Mouse (Mus musculus) kidney, embryonic 14.5 days (tissue): Measurements from ENCODE around the gene Gm10803. TPM values are rescaled to one million over a fixed set of nuclear protein-coding genes. Genes with fewer than 3 reads are reported as not detected.

Experiments used
- ATAC-seq: fragments of 200-750 bp; cut with Nextera tagmentation; 2 replicates; pipeline ENCODE4 v1.8.0; 2017; ENCODE audit warnings: moderate number of reproducible peaks, mild to moderate bottlenecking, moderate TSS enrichment, moderate library complexity; ENCODE audit not compliant: low FRiP score, low TSS enrichment
- H3K27ac ChIP-seq: fragments of 300-500 bp; sonication (generic); 2 replicates; pipeline ENCODE4 v1.5.1; 2014; ENCODE audit warnings: low read depth, mild to moderate bottlenecking, low read length, moderate library complexity, mixed read lengths
- H3K27me3 ChIP-seq: fragments of 300-500 bp; sonication (generic); 2 replicates; pipeline ENCODE4 v1.6.1; 2014; ENCODE audit warnings: mild to moderate bottlenecking, low read length; ENCODE audit not compliant: control insufficient read depth, insufficient read depth
- H3K36me3 ChIP-seq: fragments of 300-500 bp; sonication (generic); 2 replicates; pipeline ENCODE4 v1.6.1; 2014; ENCODE audit warnings: low read length, mixed read lengths; ENCODE audit not compliant: control insufficient read depth, insufficient read depth
- H3K4me1 ChIP-seq: fragments of 300-500 bp; sonication (generic); 2 replicates; pipeline ENCODE4 v1.6.1; 2014; ENCODE audit warnings: low read length, mixed read lengths; ENCODE audit not compliant: control insufficient read depth, insufficient read depth
- H3K4me2 ChIP-seq: fragments of 300-500 bp; sonication (generic); replicated peaks from 2 replicates; pipeline ENCODE4 v1.6.1; 2014; ENCODE audit warnings: low read depth, mild to moderate bottlenecking, low read length
- H3K4me3 ChIP-seq: fragments of 300-500 bp; sonication (generic); 2 replicates; pipeline ENCODE4 v1.5.1; 2014; ENCODE audit warnings: mild to moderate bottlenecking, low read length
- H3K9ac ChIP-seq: fragments of 300-500 bp; sonication (generic); 2 replicates; pipeline ENCODE4 v1.6.1; 2014; ENCODE audit warnings: low read depth, mild to moderate bottlenecking, low read length, moderate library complexity
- H3K9me3 ChIP-seq: fragments of 300-500 bp; sonication (generic); 2 replicates; pipeline ENCODE4 v1.6.1; 2016; ENCODE audit warnings: low read length; ENCODE audit not compliant: control insufficient read depth
- WGBS: fragments of 180-500 bp; shearing (Covaris S2); extraction: QIAGEN DNeasy Blood & Tissue Kit; methylation state at CpG from one replicate; pipeline ENCODE4 v1.1.7; 2014; 5-methylcytosine and 5-hydroxymethylcytosine counted together
- polyA plus RNA-seq: library from polyadenylated mRNA; unstranded; fragments of >200 nt; fragmentation: Nextera tagmentation; extraction: Ambion mirVana; gene quantifications from 2 replicates; pipeline ENCODE4 v1.2.1, GENCODE M21; 2014

The Gm10803 gene
- polyA plus RNA-seq, 1 experiment from 2014 or later: not detected

DNA sequence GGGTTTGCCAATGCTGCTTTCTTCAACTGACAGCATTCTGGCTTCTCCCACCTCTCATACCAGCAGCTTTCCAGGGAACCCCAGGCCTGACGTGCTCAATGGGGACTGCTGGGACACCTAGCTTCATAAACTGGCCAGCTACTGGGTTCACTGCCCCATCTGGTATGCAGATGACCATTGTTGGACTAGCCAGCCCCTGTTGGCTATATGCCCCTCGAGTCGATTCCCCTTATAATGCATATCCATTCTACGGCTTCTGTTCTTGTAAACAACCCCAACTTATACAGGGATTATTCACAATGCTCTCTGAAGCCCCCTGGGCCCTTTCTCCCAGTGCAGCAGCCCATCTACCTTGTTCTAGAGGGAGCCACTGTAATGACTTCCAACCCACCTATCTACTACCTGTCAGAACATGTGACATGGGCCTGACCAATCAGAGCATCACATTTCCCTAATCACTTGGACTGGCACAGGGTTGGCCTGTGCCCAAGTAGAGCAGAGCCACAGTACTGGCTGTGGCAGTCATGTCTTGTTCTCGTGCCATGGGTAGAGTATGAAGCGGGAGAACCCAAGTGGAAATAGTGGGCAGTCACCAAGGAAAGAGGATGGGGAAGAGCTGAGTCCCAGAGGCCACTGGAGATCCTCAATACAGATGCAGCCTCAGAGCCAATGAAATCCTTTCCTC, 44.4 kb downstream of the Gm10803 start:
- Histone ChIP-seq H3K36me3 (no peaks in the 10 kb centered on the region), H3K4me2 (no peak overlapping the region), H3K27ac (no peak overlapping the region), H3K4me1 (no peaks in the 10 kb centered on the region), H3K9me3 (no peaks in the 10 kb centered on the region), H3K4me3 (no peak overlapping the region), H3K27me3 (no peaks in the 10 kb centered on the region; the same call in 1 of the 2 replicates), H3K9ac (no peak overlapping the region)
- no peak for ATAC-seq
- 91% methylated on average over 6 of the region's 6 CpGs for WGBS

DNA sequence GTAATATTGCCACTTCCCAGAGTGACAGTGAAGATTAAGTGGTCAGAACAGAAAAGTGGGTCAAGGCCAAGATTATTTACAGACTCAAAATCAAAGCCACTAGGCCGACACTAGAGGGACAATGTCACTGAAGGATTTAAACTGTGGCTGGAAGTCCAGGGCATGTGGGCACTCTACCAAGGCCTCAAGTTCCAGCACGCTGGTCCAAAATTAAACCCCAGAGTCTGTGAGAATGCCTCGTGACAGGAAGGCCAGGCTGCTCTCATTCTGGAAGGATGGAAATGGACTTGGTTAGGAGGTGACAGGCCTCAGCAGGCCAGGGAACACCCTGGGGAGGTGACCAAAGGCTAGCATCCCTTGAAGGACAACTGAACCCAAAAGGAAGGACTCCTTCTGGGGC, 48.4 kb downstream of the Gm10803 start:
- Histone ChIP-seq H3K4me2 (no peak overlapping the region), H3K9ac (no peak overlapping the region), H3K4me1 (no peaks in the 10 kb centered on the region), H3K4me3 (no peak overlapping the region), H3K27ac (no peak overlapping the region), H3K27me3 (no peaks in the 10 kb centered on the region; the same call in 1 of the 2 replicates), H3K36me3 (no peaks in the 10 kb centered on the region), H3K9me3 (no peaks in the 10 kb centered on the region)
- no peak for ATAC-seq
- WGBS: 77% methylated on average over 3 of the region's 3 CpGs

DNA sequence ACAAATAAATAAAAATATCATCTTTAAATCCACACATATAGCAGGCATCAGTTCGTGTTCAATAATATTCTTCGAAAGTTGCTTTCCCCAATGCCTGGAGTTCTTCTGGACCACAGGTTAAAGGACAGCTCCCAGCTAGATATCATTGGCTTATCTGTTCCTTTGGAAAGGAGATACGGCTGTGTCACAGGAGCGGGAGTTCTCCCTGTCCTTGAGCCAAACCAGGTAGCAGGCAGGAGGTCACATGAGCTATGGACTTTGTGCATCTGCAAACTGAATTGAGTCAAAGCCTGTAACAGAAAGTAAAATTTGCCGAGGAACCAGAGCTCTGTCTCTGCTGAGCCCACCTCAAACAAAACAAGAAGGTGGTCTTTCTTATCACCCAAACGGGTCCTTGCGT, 52.7 kb downstream of the Gm10803 start:
- no peak overlapping the region for H3K9ac ChIP-seq
- peaks cover 8% of the 10 kb centered on the region; the same call in 1 of the 2 replicates for H3K27me3 ChIP-seq
- no peaks in the 10 kb centered on the region for H3K9me3 ChIP-seq
- WGBS: 87% methylated on average over 7 of the region's 7 CpGs
- no peak for ATAC-seq
- H3K27ac ChIP-seq: no peak overlapping the region
- no peak overlapping the region for H3K4me3 ChIP-seq
- H3K36me3 ChIP-seq: no peaks in the 10 kb centered on the region
- no peak overlapping the region for H3K4me2 ChIP-seq
- H3K4me1 ChIP-seq: no peaks in the 10 kb centered on the region; the same call in none of the 2 replicates

Other genes with a start within 250 kb of the Gm10803 start
- gene Tspan18, start 226.1 kb upstream of the Gm10803 start, polyA plus RNA-seq: 40.8 and 49.2 TPM in 2 replicates
- gene Cd82, start 97.4 kb upstream of the Gm10803 start, polyA plus RNA-seq: 17.4 and 27.4 TPM in 2 replicates
- gene Alx4, start 81.8 kb downstream of the Gm10803 start, polyA plus RNA-seq: 0.22 and 0.34 TPM in 2 replicates